Mouse (Mus musculus) liver, adult 2 months (tissue): ENCODE measurements around the gene Cic. TPM values are rescaled to one million over a fixed set of nuclear protein-coding genes. Genes with fewer than 3 reads are reported as not detected.
A peak's percentile ranks its signal among the peaks of the same experiment; 100 is the strongest.
"Not testable (repeated sequence)": the region's sequence is repeated elsewhere in the genome, so short reads cannot be mapped to it uniquely, and the experiment has no call there.

ENCODE experiments used
- DNase-seq: peaks from one replicate; pipeline ENCODE4 v3.0.0-alpha.2; 2011; ENCODE audit warnings: low read depth, low spot score; ENCODE audit errors: extremely low read depth
- H3K27ac ChIP-seq: fragments of 200-500 bp; replicated peaks from 2 replicates; pipeline ENCODE4 v1.5.1; 2012; ENCODE audit warnings: low read depth, mild to moderate bottlenecking, control low read depth, inconsistent platforms, low read length; ENCODE audit not compliant: insufficient read depth
- H3K27me3 ChIP-seq: fragments of 200-500 bp; 2 replicates; pipeline ENCODE4 v1.6.1; 2012; ENCODE audit warnings: mild to moderate bottlenecking, moderate library complexity, low read length, inconsistent platforms; ENCODE audit not compliant: control insufficient read depth, insufficient read depth
- H3K36me3 ChIP-seq: fragments of 200-500 bp; 2 replicates; pipeline ENCODE4 v1.6.1; 2012; ENCODE audit warnings: low read length, inconsistent platforms; ENCODE audit not compliant: control insufficient read depth, insufficient read depth
- H3K4me1 ChIP-seq: fragments of 200-500 bp; 2 replicates; pipeline ENCODE4 v1.6.1; 2011; ENCODE audit warnings: low read length; ENCODE audit not compliant: control insufficient read depth, insufficient read depth
- H3K4me3 ChIP-seq: fragments of 200-500 bp; 2 replicates; pipeline ENCODE4 v1.5.1; 2011; ENCODE audit warnings: low read depth, mild to moderate bottlenecking, control low read depth, low read length, moderate library complexity; ENCODE audit not compliant: insufficient read depth
- H3K79me2 ChIP-seq: fragments of 200-500 bp; 2 replicates; pipeline ENCODE4 v1.6.1; 2012; ENCODE audit warnings: inconsistent platforms, mild to moderate bottlenecking, low read length, moderate library complexity; ENCODE audit not compliant: control insufficient read depth, insufficient read depth
- H3K9ac ChIP-seq: fragments of 200-500 bp; 2 replicates; pipeline ENCODE4 v1.6.1; 2012; ENCODE audit warnings: low read depth, mild to moderate bottlenecking, control low read depth, inconsistent platforms, low read length
- CTCF ChIP-seq: fragments of 200-500 bp; IDR thresholded peaks from 2 replicates; pipeline ENCODE4 v1.5.1; 2011; ENCODE audit warnings: low read depth, low read length, control low read depth
- POLR2A ChIP-seq: fragments of 200-500 bp; IDR thresholded peaks from 2 replicates; pipeline ENCODE4 v1.6.1; 2011; ENCODE audit warnings: low read length, control low read depth; ENCODE audit not compliant: insufficient read depth; ENCODE audit errors: extremely low read depth
- WGBS: fragments of 180-500 bp; shearing (Covaris S2); methylation state at CpG from one replicate; pipeline ENCODE4 v1.1.7; 2018; 5-methylcytosine and 5-hydroxymethylcytosine counted together
- polyA plus RNA-seq: library from polyadenylated mRNA; depleted of rRNA; stranded (reverse); fragments of >200 nt; gene quantifications from 2 replicates; pipeline ENCODE4 v1.2.3, GENCODE M21; 2012
- total RNA-seq: library from RNA; depleted of rRNA; stranded (reverse); fragments of >200 nt; gene quantifications from 2 replicates; pipeline ENCODE4 v1.2.3, GENCODE M21; 2014

Cic gene
- total and polyA plus RNA-seq, 2 experiments = 5.3 to 23.3 TPM

GRCm38 (mm10) chr7:25250141-25250972 lies 17.1 kb upstream of the Cic start, which contains the start of gene Erf:
Gene Erf (minus strand): TSS chr7:25250761.
- Histone ChIP-seq H3K27ac (peak within 1 kb of the TSS; percentile 82), H3K36me3 (peaks cover 2% of the 10 kb centered on the region; the same call in 1 of the 2 replicates), H3K4me1 (peaks cover 12% of the 10 kb centered on the region), H3K27me3 (no peaks in the 10 kb centered on the region), H3K9ac (peak within 1 kb of the TSS; percentile 93), H3K79me2 (peaks cover 35% of the 10 kb centered on the region; the same call in 1 of the 2 replicates), H3K4me3 (peak within 1 kb of the TSS; percentile 90)
- no peak for TF ChIP-seq CTCF
- peak; percentile 95 for TF ChIP-seq POLR2A
- 1% methylated on average over 70 of the region's 81 CpGs for WGBS
- peak; percentile 58 for DNase-seq

- no peak for DNase-seq
- Histone ChIP-seq H3K9ac (peak overlapping the region; percentile 60), H3K36me3 (no peaks in the 10 kb centered on the region), H3K4me1 (peaks cover 12% of the 10 kb centered on the region), H3K79me2 (peaks cover 31% of the 10 kb centered on the region; the same call in 1 of the 2 replicates), H3K27ac (peak overlapping the region; percentile 36), H3K4me3 (peak overlapping the region; percentile 27), H3K27me3 (no peaks in the 10 kb centered on the region)
- WGBS = 24% methylated on average over 22 of the region's 22 CpGs
- TF ChIP-seq CTCF = no peak
- no peak for TF ChIP-seq POLR2A
These were observed 16.3 kb upstream of the Cic start for GRCm38 (mm10) chr7:25251071-25251791.

- 58% methylated on average over 8 of the region's 8 CpGs for WGBS
- Histone ChIP-seq H3K9ac (no peak overlapping the region; the same call in 1 of the 2 replicates), H3K4me3 (no peak overlapping the region), H3K4me1 (peaks cover 12% of the 10 kb centered on the region), H3K27ac (peak overlapping the region; percentile 36), H3K27me3 (no peaks in the 10 kb centered on the region), H3K79me2 (peaks cover 28% of the 10 kb centered on the region; the same call in 1 of the 2 replicates), H3K36me3 (no peaks in the 10 kb centered on the region)
- TF ChIP-seq CTCF = no peak
- no peak for TF ChIP-seq POLR2A
- no peak for DNase-seq
These were observed 15.7 kb upstream of the Cic start for GRCm38 (mm10) chr7:25251822-25252221.

GRCm38 (mm10) chr7:25261896-25262295 lies 5.6 kb upstream of the Cic start:
- H3K27me3 ChIP-seq = no peaks in the 10 kb centered on the region
- H3K27ac ChIP-seq = no peak overlapping the region
- TF ChIP-seq CTCF = no peak
- no peak for TF ChIP-seq POLR2A
- no peak overlapping the region for H3K4me3 ChIP-seq
- no peaks in the 10 kb centered on the region for H3K79me2 ChIP-seq
- no peak overlapping the region for H3K9ac ChIP-seq
- 86% methylated on average over 1 of the region's 1 CpGs for WGBS
- H3K36me3 ChIP-seq = no peaks in the 10 kb centered on the region
- peaks cover 3% of the 10 kb centered on the region for H3K4me1 ChIP-seq
- no peak for DNase-seq

DNA sequence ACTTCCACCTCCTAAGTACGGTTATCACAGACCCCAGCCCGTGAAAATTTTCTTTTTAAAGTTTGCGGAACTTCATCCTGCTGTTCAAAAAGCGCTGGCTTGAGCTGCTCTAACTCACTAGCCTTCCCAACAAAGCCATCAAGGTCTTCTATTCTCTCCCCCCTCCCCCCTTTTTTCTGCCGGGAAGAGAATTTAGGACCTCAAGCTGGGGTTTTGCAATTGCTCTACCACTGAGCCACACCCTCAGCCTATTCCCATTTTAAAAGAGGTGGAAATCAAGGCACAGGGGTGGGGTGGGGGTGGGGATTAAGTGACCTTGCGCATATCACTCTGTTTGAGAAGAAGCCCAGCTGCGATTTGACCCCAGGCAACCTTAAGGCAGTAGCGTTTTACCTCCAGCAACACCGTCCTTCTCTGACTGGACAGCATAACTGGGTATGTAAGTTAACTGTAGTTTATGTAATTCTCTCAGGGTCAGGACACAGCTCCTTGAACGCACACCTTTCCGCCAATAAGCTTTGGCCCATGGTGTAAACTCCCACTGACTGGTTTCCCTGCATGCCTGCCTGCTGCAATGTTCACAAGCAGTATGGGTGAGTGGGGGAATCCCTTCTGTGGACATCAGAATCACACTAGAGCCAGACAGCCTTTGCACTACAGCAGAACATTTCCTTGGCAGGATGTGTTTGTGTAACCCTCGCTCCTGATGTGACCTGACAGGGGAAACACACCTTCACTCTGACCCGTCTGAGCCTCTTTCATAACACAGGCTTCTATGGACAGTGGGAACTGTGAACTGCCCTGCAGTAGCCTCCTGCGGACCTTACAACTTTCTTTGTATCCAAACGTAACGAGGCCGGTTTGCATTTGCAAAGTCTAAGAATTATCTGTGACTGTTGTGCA lies 3.3 kb upstream of the Cic start:
- peak overlapping the region; percentile 1; the same call in 1 of the 2 replicates for H3K9ac ChIP-seq
- peak overlapping the region; percentile 28 for H3K27ac ChIP-seq
- H3K27me3 ChIP-seq = no peaks in the 10 kb centered on the region
- no peak overlapping the region for H3K4me3 ChIP-seq
- H3K4me1 ChIP-seq = peaks cover 6% of the 10 kb centered on the region
- no peak for TF ChIP-seq POLR2A
- no peak for TF ChIP-seq CTCF
- H3K79me2 ChIP-seq = peaks cover 7% of the 10 kb centered on the region; the same call in 1 of the 2 replicates
- H3K36me3 ChIP-seq = no peaks in the 10 kb centered on the region
- DNase-seq = peak; percentile 93
- WGBS = 31% methylated on average over 17 of the region's 17 CpGs

- whole genome bisulfite sequencing = 83% methylated on average over 5 of the region's 5 CpGs
- H3K27me3 ChIP-seq, H3K4me3 ChIP-seq, H3K27ac ChIP-seq, DNase-seq, H3K36me3 ChIP-seq, H3K9ac ChIP-seq: not testable (repeated sequence)
- Histone ChIP-seq H3K4me1 (peaks cover 11% of the 10 kb centered on the region), H3K79me2 (peaks cover 13% of the 10 kb centered on the region)
These were observed 1.8 kb upstream of the Cic start for GRCm38 (mm10) chr7:25265743-25266142.
